Mouse (Mus musculus) limb, embryonic 14.5 days (tissue): ENCODE measurements around the gene Slc25a1. TPM values are rescaled to one million over a fixed set of nuclear protein-coding genes. Genes with fewer than 3 reads are reported as not detected.

Experiments used
- ATAC-seq: fragments of 200-750 bp; cut with Nextera tagmentation; 2 replicates; pipeline ENCODE4 v1.8.0; 2017; ENCODE audit warnings: low read depth, moderate number of reproducible peaks, moderate TSS enrichment; ENCODE audit not compliant: low FRiP score
- DNase-seq: peaks from one replicate; pipeline ENCODE4 v3.0.0-alpha.2; 2015; ENCODE audit warnings: low spot score
- H3K27ac ChIP-seq: fragments of 300-500 bp; sonication (generic); replicated peaks from 2 replicates; pipeline ENCODE4 v1.5.1; 2014; ENCODE audit warnings: low read depth, mild to moderate bottlenecking, low read length, moderate library complexity, mixed read lengths
- H3K27me3 ChIP-seq: fragments of 300-500 bp; sonication (generic); 2 replicates; pipeline ENCODE4 v1.6.1; 2014; ENCODE audit warnings: low read length, mixed read lengths; ENCODE audit not compliant: control insufficient read depth, insufficient read depth
- H3K36me3 ChIP-seq: fragments of 300-500 bp; sonication (generic); 2 replicates; pipeline ENCODE4 v1.6.1; 2014; ENCODE audit warnings: mild to moderate bottlenecking, low read length, moderate library complexity, mixed read lengths; ENCODE audit not compliant: control insufficient read depth, insufficient read depth
- H3K4me1 ChIP-seq: fragments of 300-500 bp; sonication (generic); 2 replicates; pipeline ENCODE4 v1.6.1; 2014; ENCODE audit warnings: antibody characterized with exemption, low read length, mixed read lengths; ENCODE audit not compliant: control insufficient read depth, insufficient read depth
- H3K4me2 ChIP-seq: fragments of 300-500 bp; sonication (generic); replicated peaks from 2 replicates; pipeline ENCODE4 v1.6.1; 2014; ENCODE audit warnings: low read depth, mild to moderate bottlenecking, low read length, moderate library complexity; ENCODE audit not compliant: severe bottlenecking
- H3K4me3 ChIP-seq: fragments of 300-500 bp; sonication (generic); replicated peaks from 2 replicates; pipeline ENCODE4 v1.5.1; 2014; ENCODE audit warnings: low read length
- H3K9ac ChIP-seq: fragments of 300-500 bp; sonication (generic); 2 replicates; pipeline ENCODE4 v1.6.1; 2014; ENCODE audit warnings: mild to moderate bottlenecking, low read depth, low read length, moderate library complexity; ENCODE audit not compliant: severe bottlenecking
- H3K9me3 ChIP-seq: fragments of 300-500 bp; sonication (generic); 2 replicates; pipeline ENCODE4 v1.6.1; 2016; ENCODE audit warnings: low read length; ENCODE audit not compliant: control insufficient read depth
- POLR2A ChIP-seq: fragments of 200-500 bp; IDR thresholded peaks from 2 replicates; pipeline ENCODE4 v1.8.0; 2012; ENCODE audit warnings: inconsistent platforms, mild to moderate bottlenecking, moderate library complexity, borderline replicate concordance; ENCODE audit not compliant: insufficient read depth, insufficient read length; ENCODE audit errors: extremely low read depth
- WGBS: fragments of 180-500 bp; shearing (Covaris S2); extraction: QIAGEN DNeasy Blood & Tissue Kit; methylation state at CpG from one replicate; pipeline ENCODE4 v1.1.7; 2014; 5-methylcytosine and 5-hydroxymethylcytosine counted together
- polyA plus RNA-seq, 2 experiments: library from polyadenylated mRNA; depleted of rRNA in 1 of 2; stranded (reverse) in 1 of 2; unstranded in 1 of 2; fragments of >200 nt; fragmentation: Nextera tagmentation in 1 of 2; extraction: Ambion mirVana in 1 of 2; gene quantifications; 2 replicates each; pipeline versions ENCODE4 v1.2.1 to v1.2.3; 2012 to 2014

Slc25a1 gene
- polyA plus RNA-seq, 2 experiments, result 55.0 to 70.4 TPM

- 68% methylated on average over 4 of the region's 4 CpGs for WGBS
- DNase-seq, result no peak
- Histone ChIP-seq H3K4me2 (no peak overlapping the region), H3K4me3 (no peak overlapping the region), H3K27me3 (no peaks in the 10 kb centered on the region), H3K4me1 (no peaks in the 10 kb centered on the region), H3K27ac (no peak overlapping the region), H3K9me3 (no peaks in the 10 kb centered on the region), H3K9ac (no peak overlapping the region), H3K36me3 (no peaks in the 10 kb centered on the region)
- no peak for TF ChIP-seq POLR2A
- ATAC-seq, result no peak
These were observed 22.0 kb upstream of the Slc25a1 start for GRCm38 (mm10) chr16:17950068-17950467.

- H3K27me3 ChIP-seq, result no peaks in the 10 kb centered on the region
- DNase-seq (no peak), ATAC-seq (no peak)
- 35% methylated on average over 2 of the region's 2 CpGs for WGBS
- no peak overlapping the region for H3K4me3 ChIP-seq
- H3K4me2 ChIP-seq, result no peak overlapping the region
- H3K4me1 ChIP-seq, result no peaks in the 10 kb centered on the region
- no peak overlapping the region for H3K27ac ChIP-seq
- no peaks in the 10 kb centered on the region for H3K9me3 ChIP-seq
- H3K9ac ChIP-seq, result no peak overlapping the region
- H3K36me3 ChIP-seq, result no peaks in the 10 kb centered on the region
- TF ChIP-seq POLR2A, result no peak
These were observed 21.4 kb upstream of the Slc25a1 start for GRCm38 (mm10) chr16:17949421-17949877.

- Histone ChIP-seq H3K9ac (no peak overlapping the region), H3K27ac (no peak overlapping the region), H3K36me3 (no peaks in the 10 kb centered on the region), H3K9me3 (no peaks in the 10 kb centered on the region), H3K4me1 (no peaks in the 10 kb centered on the region), H3K4me3 (no peak overlapping the region), H3K4me2 (no peak overlapping the region), H3K27me3 (no peaks in the 10 kb centered on the region)
- 51% methylated on average over 7 of the region's 7 CpGs for WGBS
- no peak for DNase-seq
- no peak for TF ChIP-seq POLR2A
- ATAC-seq, result no peak
These were observed 17.2 kb upstream of the Slc25a1 start for GRCm38 (mm10) chr16:17945081-17945831.

GRCm38 (mm10) chr16:17943466-17943865 is 15.4 kb upstream of the Slc25a1 start:
- Histone ChIP-seq H3K9ac (no peak overlapping the region), H3K27me3 (no peaks in the 10 kb centered on the region), H3K4me2 (no peak overlapping the region), H3K27ac (no peak overlapping the region), H3K4me1 (no peaks in the 10 kb centered on the region), H3K9me3 (no peaks in the 10 kb centered on the region), H3K4me3 (no peak overlapping the region), H3K36me3 (no peaks in the 10 kb centered on the region)
- no peak for ATAC-seq
- WGBS, result 62% methylated on average over 8 of the region's 8 CpGs
- no peak for DNase-seq
- no peak for TF ChIP-seq POLR2A

GRCm38 (mm10) chr16:17939255-17939751 is 11.3 kb upstream of the Slc25a1 start:
- ATAC-seq, result no peak
- no peaks in the 10 kb centered on the region for H3K27me3 ChIP-seq
- H3K4me1 ChIP-seq, result no peaks in the 10 kb centered on the region
- H3K9me3 ChIP-seq, result no peaks in the 10 kb centered on the region
- no peaks in the 10 kb centered on the region for H3K36me3 ChIP-seq
- H3K4me3 ChIP-seq, result no peak overlapping the region
- no peak overlapping the region for H3K27ac ChIP-seq
- no peak overlapping the region for H3K4me2 ChIP-seq
- 66% methylated on average over 9 of the region's 9 CpGs for WGBS
- no peak for TF ChIP-seq POLR2A
- H3K9ac ChIP-seq, result no peak overlapping the region
- DNase-seq, result no peak
